Mouse (Mus musculus) lung, adult 2 months (tissue): ENCODE measurements around the gene 1500011B03Rik.

Experiments
- CTCF ChIP-seq: fragments of 200-500 bp; IDR thresholded peaks from 2 replicates; pipeline ENCODE4 v1.5.1; 2011; ENCODE audit warnings: mild to moderate bottlenecking, low read length, control low read depth; ENCODE audit not compliant: insufficient read depth
- POLR2A ChIP-seq: fragments of 200-500 bp; IDR thresholded peaks from 2 replicates; pipeline ENCODE4 v1.6.1; 2011; ENCODE audit warnings: low read depth, mild to moderate bottlenecking, control low read depth, low read length, borderline replicate concordance; ENCODE audit errors: extremely low read depth

GRCm38 (mm10) chr5:114773211-114773710 lies 50.0 kb downstream of the 1500011B03Rik start:
- TF ChIP-seq CTCF (no peak), POLR2A (peak; percentile 73; the same call in 1 of the 2 replicates)
